Mouse (Mus musculus) spleen, postnatal 36 days (tissue): ENCODE results near the gene Wif1.

Experiments used
- DNase-seq, 2 experiments: peaks; one replicate each; pipeline ENCODE4 v3.0.0; 2022; ENCODE audit warnings: low spot score in 2 of 2, mixed read lengths in 1 of 2

The Wif1 gene

DNA sequence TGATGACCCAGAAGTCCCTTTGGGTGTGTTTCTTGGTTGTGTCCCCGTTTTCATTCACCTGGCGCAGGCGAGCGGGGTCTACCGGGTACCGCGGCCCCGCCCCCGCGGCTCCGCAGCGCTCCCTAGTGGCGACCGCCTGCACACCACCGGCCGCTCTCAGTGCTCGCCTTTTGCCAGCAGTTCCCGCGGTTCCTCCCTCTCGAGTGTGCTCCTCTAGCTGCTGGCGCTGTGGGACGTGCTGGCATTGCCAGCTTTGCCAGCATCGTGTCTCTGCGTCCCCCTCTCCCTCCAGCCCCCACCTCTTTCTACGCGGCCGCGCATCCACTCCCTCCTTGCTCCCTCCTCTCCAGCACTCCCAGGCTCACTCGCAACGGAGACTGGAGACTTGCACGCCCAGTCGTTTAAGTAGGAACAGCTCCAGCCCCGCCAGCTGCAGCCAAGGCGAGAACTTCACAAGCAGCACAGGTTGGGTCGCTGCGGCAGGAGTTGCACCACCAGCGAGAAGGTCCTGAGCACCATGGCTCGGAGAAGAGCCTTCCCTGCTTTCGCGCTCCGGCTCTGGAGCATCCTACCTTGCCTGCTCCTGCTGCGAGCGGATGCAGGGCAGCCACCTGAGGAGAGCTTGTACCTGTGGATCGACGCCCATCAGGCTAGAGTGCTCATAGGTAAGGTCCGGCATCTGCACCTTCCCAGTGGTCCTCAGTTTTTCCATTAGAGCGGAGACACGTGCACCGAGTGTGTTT lies at the start of gene Wif1:
TSS of gene Wif1 (plus strand) at position 135 of the 743 bp plus-strand sequence.
- peak; percentile 32 to 41 for DNase-seq

DNA sequence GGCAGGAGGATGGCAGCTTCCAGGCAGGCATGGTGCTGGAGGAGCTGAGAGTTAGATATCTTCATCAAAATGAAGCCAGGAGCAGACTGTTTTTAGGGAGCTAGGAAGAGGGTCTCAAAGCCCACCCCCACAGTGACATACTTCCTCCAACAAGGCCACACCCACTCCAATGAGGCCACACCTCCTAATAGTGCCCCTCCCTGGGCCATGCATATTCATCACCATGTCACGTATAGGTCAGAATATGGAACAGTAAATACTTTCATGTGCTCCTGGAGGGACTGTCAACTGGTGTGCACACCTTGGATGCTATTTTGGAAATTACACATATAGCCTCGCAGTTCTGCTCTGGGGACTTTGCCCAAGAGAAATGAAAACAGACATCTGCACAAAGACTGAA lies 31.6 kb upstream of the Wif1 start:
- DNase-seq, result no peak

DNA sequence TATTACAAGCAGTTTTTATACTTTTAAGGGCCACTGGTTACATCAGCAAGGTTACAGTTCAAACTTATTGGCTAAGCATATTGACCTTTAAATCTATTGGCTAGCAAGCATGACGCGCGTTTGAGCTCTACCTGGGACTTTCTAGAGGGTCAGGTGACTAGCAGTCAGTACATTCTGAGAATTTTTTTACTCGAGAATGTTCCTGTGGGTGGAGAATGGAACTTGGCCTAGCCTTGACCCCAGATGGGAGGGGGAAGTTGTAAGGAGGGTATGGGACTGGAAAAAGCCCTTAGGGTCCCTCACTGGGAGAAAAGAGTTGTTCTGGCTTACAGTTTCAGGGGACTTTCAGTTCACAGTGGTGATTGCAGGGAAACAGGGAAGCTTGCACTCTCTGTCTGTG lies 22.3 kb upstream of the Wif1 start:
- DNase-seq, result no peak

DNA sequence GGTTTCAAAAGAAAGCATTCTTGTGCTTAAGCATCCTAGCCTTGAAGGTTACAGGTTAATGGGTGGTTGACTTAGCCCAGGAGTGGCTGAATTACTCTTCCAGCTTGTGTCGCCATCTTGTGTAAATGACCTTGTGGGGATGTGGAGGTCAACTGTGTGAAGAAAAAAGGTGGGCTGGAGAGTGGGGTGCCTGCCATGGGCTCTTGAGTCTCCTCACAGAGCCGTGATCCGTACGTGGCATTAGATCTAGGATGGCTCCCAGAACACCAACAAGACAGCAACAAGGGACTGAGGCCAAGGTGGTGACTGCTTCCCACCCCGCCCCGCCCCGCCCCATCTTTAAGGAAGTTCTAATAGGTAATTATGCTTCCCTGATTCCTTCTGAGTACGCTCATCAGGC lies 17.5 kb upstream of the Wif1 start:
- DNase-seq, result no peak

DNA sequence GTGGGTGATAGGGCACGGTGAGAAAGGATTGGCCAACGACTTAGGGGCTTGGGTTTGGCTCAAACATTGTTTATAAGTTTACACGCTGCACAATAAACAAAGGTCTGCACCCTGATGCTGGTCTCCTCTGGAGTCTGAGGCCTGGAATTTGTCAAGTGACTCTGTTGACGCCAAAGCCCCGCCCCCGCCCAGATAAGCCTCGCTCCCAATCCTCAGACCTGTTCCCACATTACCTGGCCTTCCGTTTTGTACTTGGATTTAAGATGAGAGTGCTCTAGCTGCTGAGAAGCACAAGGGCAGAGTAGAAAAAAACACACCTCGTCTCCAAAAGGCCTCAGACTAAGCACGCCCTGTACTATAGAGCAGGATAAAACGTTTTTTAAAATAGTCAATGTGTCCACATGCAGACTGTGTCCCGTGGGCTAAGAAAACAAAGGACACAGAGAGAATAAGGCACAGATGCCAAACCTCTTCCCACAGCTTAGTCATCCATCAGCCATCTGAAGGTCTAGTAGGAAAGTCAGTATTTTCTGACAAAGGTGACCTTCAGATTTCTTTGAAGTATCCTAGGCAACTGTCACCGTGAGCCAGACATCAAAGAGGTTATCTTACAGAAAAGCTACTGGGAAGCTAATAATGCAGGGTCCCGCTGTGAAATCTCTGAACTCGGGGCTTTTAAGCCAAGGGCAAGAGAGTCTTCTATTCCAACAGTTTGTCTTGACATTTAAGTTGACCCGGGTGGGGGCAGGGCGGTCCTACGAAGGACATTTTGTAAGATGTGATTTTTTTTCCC lies 16.9 kb upstream of the Wif1 start:
- DNase-seq, result no peak

DNA sequence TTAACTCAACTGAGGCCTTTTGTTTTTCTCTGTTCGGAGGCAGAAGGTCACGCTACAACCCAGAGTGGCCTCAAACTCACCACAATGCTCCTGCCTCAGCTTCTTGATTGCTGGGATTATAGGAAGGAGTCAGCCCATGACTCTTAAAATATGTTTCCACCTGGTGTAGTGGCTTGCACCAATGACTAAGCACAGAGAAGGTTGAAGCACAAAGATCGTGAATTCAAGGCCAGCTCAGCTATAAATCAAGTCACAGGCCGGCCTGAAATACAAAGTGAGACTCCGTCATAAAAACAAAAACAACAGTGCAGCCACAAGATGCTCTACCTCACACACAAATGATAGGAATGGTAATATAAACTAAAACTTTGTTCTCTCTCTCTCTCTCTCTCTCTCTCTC lies 10.8 kb upstream of the Wif1 start:
- DNase-seq, result no peak

DNA sequence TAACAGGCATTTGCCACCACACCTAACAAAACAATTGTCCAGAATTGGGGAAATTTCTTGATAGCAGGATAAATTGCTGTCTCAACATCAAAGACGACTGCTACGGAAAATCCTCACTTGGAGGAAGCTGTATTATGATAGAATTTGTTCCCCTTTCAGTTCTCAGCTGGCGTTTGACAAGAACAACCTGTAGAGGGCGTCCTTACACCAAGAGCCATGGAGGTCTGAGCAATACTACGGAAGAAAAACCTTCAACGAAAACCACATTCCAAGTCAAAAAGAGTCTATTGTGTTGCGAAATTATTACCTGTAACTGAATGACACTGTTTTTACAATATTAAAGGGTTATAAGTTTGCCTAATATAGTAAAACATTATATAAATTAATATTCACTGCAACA lies 2.0 kb upstream of the Wif1 start:
- DNase-seq, result peak; percentile 4 to 7

DNA sequence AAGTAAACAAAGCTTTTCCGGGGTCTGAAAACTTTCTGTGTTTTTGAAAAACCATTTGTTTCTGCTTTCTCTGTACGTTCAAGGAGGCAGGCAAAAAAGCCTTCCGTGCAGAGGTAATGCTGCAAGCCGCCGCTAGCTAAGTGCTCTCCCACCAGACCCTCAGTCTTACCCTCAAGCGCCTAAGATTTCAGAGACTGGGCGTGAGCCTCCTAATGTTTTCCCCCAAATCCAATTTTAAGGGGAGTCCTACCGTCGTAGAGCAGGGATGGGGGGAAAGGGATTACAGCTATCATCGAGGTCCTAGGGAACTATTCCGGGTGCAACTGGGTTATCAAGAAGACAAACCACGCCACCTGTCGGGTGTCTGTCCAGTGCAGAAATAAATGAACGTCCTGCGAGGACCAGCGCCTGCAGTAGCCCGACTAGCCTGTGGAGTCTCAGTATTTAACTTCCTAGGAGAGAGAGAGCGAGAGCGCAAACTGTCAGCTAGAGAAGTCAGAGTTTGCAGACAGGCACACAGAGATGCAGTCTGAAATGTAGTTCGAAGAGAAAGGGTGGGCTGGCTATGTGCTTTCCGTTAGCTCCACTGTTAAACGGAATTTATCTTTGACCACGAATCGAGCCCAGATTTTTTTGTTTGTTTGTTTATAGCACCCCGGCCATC lies 500 bp upstream of the Wif1 start:
- DNase-seq, result peak; percentile 61

DNA sequence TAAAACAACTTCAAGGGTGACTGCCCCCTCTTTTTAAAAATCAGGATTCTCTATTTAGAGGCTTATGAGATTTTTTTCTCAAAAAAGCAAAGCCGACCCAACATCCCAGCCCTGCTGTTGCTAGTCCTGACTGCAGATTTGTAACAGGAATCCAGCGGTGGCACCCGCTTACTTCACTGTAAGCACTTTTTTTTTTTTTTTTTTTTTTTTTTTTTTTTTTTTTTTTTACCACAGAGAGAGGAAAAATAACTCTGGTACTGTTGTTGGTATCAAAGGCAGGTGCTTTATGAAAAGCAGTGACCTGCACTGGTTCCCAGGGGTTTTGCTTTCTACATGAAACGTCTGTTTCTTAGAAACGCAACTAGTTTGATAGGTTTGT lies 798 bp downstream of the Wif1 start:
- DNase-seq, result no peak

DNA sequence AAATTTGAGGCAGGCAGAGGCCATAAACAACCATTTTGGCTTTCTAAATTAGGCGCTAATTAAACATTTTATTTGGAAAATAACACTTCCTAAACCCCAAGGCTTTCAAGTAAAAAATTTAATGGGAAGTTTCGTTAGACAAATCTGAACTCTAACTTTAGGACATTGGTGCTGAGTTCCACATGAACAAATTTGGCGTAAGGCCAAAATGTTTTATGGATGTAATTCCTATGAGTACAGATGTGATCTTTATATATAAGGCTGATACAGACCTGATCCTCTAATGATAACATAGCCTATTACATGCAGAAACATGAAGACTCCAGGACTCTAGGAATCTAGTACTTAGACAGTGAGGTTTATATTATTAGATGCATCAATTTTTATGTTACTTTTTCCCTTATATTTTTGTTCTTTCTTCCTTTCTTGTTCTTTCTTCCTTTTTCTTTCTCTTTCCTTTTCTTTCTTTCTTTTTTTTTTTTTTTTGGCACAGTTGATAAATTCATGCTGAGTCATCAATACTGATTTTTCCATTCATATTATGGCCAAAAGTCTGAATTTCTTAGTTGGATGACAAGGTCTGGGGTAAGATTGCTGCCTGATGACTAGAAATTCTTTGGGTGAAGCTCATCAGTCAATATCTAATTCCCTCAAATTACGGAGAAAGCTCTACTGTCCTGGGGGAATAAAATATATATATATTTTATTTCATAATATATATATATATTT lies 5.0 kb downstream of the Wif1 start:
- no peak for DNase-seq

DNA sequence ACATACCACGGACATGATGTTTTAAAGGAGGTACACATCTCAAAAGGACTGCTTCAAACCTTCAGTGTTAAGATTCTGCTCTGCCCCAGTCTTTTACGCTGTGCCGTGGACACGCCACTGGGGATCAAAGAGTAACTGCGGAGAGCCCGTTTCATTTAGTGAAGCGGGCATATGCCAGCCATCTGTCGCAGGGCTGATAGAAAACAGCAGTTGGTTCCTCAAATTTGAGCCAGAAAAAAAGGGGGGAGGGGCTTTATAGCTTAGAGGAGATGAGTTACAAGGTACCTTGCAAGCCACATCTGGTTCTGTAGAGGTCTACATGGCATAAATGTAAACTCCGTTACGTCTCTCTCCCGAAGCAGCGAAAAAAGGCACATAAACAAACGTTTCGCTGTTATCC lies 7.2 kb downstream of the Wif1 start:
- DNase-seq, result no peak

DNA sequence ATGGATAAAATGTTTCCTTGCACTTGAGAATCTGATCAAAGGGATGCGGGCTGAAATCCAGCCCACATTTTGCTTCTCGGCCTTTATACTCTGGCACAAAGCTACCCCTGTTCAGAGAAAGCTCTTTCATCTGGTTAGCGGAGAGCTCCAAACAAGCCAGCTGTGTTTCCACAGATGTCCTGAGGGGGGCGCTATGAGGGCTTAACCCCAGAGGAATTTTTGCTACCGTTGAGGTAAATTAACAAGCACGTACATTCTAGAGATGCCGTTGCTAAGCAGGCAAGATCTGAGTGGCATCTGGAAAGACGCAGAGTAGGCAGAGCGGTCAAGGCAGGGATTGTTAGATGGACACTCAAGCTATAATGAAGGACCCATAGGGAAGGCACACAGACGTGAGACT lies 13.7 kb downstream of the Wif1 start:
- DNase-seq, result no peak

DNA sequence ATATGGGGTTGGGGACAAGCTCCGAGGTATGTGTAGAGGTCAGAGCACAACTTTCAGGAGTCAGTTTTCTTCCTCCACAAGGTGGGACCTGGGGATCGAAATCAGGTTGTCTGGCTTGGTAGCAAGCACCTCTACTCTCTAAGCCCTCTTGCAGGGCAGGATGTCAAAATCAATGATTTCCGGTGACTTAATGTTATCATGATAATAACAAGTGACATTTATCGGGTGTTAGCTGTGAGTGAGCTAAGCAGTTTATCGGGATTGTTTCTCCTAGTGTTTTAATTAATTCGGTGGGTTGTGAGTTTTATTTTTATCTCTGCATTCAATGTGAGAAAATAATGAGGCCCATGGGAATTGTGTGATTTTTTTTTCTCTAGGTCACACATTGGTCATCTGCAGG lies 18.3 kb downstream of the Wif1 start:
- DNase-seq, result no peak

DNA sequence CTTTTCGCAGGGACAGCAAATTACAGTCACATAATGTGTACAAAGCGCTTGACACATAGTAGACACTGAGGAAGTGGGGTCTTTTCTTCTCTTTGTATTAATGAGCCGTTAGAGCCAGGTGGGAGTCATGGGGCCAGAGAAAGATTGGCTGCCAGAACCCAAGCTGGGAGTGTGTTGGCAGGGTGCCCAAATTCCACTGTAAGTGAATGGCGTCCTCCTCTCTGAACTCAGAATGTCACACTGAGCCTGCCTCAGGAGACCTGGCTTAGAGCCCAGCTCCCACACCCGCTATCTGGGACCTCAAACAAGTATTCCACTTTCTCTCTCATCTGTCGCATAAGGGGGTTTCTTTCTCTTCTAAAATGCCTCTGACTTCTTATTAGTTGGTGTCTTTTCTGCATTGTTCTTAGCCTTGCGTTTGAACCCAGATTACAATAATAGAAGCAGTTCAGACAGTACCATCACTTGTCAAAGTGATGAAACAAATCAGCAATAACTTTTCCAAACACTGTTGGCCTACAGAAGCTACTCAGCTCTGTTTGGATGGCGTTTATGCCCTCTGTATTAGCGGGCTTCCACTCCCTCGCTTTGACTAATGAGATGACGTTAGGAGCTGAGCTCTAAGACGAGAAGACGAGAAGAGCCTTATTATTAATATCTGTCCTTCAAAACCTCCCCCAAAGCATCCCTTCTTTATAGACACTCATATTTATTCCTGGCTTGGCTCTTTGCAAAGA lies 21.9 kb downstream of the Wif1 start:
- DNase-seq, result no peak

DNA sequence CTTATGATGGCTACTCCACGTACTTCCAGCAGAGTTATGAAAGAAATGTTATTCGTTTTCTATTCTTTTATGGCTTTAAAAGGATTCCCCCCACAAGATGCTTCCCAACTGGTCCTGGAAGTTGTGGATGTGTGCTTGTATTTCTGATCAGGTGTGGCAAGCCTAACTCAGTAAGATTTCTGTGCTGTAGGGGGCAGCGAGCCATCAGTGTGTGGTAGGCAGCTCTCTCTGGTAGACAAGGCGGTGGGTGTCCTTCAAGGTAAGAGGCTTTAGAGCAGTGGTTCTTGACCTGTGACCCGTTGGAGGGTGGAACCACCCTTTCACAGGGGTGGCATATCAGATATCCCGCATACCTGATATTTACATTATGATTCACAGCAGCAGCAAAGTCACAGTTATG lies 23.1 kb downstream of the Wif1 start:
- no peak for DNase-seq

DNA sequence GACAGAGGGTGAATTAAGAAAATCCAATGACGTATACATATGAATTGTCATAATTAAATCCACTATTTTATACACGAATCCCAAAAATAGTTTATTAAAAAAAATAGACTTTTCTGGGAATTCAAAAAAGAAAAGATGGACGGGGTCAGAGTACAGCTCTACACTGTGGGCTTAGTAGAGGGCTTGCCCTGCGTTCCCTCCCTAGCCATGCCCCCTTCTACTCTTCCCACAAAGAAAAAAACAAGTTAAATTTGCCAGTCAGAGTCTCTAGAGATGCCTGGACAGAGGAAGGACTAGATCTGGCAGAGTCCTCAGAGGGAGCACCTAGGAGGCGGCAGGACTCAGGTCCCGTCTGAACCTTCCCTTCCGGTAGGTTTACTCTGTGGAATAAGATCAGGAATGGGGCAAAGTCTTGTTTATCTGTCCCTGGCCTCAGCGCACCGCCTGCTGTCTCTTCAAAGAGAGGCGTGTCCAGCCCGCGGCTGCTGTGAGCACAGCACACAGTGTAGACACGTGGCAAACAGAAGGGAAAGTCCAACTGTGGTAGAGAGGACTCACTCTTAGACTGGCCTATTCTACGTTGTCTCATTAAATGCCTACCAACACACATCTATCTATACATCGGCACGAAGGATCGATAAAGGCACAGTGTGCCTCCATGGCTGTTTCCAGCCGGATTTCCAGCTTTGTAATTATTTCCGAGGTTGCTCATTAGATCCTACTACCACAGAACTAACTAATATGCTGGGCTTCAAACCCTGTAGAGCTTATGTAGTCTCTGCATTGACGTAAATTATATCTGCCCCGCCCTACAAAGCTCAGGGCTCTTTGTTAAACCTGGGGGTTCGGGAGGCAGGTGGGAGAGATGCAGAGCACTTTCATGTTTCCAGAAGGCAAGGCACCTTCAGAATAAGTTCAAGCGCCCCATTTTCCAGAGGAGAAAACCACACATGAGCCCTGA lies 25.6 kb downstream of the Wif1 start:
- DNase-seq, result no peak

DNA sequence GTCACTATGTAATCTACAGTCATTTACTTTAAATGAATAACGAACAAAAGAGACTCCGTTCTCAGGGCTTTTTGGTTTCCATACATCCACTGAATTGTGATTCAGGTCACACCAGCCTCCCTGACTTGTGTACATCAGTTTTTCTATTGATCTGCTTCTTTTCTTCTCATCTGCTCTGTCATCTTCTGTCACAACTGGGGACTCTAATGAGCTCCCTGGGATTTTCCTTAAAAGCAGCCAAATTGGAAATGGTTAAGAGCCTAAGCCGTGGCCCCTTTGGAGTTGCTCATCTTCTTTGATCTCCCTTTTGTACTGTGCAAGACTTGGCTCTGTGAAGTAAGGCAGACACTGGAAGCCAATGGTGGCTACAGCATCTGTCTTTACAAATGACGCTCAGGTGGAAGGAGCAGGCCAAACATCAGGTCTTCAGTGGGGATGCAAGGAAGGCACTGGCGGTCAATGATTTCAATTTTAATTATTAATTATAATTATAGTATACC lies 27.6 kb downstream of the Wif1 start:
- no peak for DNase-seq

DNA sequence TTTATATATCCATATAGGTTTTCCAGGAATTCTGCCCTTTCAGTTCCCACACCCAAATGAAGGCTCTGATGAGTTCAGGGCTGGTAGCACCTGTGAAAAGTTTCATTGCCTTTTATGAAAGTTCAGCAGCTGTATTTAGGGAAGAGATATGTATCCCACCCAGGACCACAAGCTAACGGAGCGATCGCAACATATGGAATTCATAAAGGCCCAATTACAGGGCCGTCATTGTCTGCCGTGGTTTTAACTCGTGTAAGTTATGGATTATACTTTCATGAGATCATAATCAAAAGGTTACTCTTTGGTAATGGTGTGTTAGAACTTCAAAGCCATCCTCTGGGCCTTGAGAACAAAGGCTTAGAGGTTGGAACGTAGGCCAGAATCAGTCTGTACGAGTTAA lies 28.9 kb downstream of the Wif1 start:
- DNase-seq, result no peak

DNA sequence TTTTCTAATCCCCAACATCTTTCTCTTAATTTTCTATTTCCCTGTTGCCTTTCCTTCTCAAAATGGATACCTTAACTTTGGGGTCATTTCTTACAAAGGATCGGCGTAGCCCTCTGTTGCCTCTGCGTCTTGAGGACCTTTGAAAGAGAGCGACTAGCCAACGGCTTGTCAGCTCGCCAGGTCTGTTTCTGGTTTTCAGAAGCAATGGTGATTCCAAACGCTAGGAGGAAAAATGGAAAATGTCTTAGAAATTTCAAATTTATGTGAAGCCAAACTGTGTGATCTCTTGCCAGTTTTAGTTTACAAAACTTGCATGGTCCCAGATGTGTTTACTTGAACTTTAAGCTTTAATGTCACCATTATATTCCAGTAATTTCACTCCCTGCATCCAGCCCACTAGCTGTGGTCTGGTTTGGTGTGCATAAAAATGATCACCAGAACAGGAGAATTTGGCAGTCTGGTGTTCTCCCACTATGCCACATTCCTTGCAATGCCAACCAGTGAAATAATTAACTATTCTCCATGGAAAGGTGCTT lies 33.7 kb downstream of the Wif1 start:
- no peak for DNase-seq

DNA sequence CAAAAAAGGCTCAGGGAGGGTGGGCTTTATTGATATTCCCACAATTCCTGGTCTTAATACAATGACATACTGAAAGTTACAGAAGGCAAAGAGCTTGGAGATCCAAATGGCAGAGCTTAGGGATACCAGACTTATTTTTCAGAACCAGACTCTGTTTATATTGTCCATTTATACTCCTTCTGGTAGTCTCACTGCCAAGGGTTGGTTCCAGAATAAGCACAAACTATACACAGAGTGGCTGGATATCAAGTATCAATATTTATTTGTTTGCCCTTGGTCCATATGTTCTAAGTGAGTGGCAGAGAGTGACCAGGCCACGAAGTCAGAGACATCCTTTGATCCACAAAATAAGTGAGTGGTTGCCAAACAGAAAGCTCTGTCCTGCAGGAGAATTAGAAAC lies 34.2 kb downstream of the Wif1 start:
- no peak for DNase-seq
